Mouse (Mus musculus) thymus, adult 2 months (tissue): ENCODE results near the gene Spin4. TPM values are rescaled to one million over a fixed set of nuclear protein-coding genes. Genes with fewer than 3 reads are reported as not detected.
A peak's percentile ranks its signal among the peaks of the same experiment; 100 is the strongest.

Experiments
- DNase-seq: peaks from one replicate; pipeline ENCODE4 v3.0.0; 2021
- H3K27ac ChIP-seq: fragments of 200-500 bp; 2 replicates; pipeline ENCODE4 v1.5.1; 2012; ENCODE audit warnings: low read length, control low read depth; ENCODE audit not compliant: control insufficient read depth, insufficient read depth
- H3K27me3 ChIP-seq: fragments of 200-500 bp; 2 replicates; pipeline ENCODE4 v1.6.1; 2012; ENCODE audit warnings: mild to moderate bottlenecking, low read length, moderate library complexity, mixed read lengths; ENCODE audit not compliant: control insufficient read depth, insufficient read depth
- H3K36me3 ChIP-seq: fragments of 200-500 bp; 2 replicates; pipeline ENCODE4 v1.6.1; 2012; ENCODE audit warnings: mild to moderate bottlenecking, low read length, moderate library complexity; ENCODE audit not compliant: control insufficient read depth, insufficient read depth
- H3K4me1 ChIP-seq: fragments of 200-500 bp; replicated peaks from 2 replicates; pipeline ENCODE4 v1.6.1; 2012; ENCODE audit warnings: low read length; ENCODE audit not compliant: control insufficient read depth, insufficient read depth
- H3K4me3 ChIP-seq: fragments of 200-500 bp; 2 replicates; pipeline ENCODE4 v1.5.1; 2012; ENCODE audit warnings: mild to moderate bottlenecking, low read length, control low read depth, moderate library complexity; ENCODE audit not compliant: control insufficient read depth, insufficient read depth
- CTCF ChIP-seq: fragments of 200-500 bp; IDR thresholded peaks from 2 replicates; pipeline ENCODE4 v1.5.1; 2012; ENCODE audit warnings: mild to moderate bottlenecking, control low read depth, low read length, moderate library complexity, borderline replicate concordance; ENCODE audit not compliant: control insufficient read depth, poor library complexity, insufficient read depth; ENCODE audit errors: extremely low read depth
- POLR2A ChIP-seq: fragments of 200-500 bp; IDR thresholded peaks from 2 replicates; pipeline ENCODE4 v1.6.1; 2012; ENCODE audit warnings: mild to moderate bottlenecking, low read length, control low read depth, moderate library complexity; ENCODE audit not compliant: control insufficient read depth, poor library complexity, insufficient read depth; ENCODE audit errors: extremely low read depth
- WGBS: fragments of 180-500 bp; shearing (Covaris S2); methylation state at CpG from one replicate; pipeline ENCODE4 v1.1.7; 2018; 5-methylcytosine and 5-hydroxymethylcytosine counted together
- polyA plus RNA-seq: library from polyadenylated mRNA; depleted of rRNA; stranded (reverse); fragments of >200 nt; gene quantifications from 2 replicates; pipeline ENCODE4 v1.2.3, GENCODE M21; 2012; rRNA removed

Gene Spin4
- polyA plus RNA-seq, 1 experiment, result 0.19 TPM

GRCm38 (mm10) chrX:94990080-94990825 lies 36.2 kb downstream of the Spin4 start:
- peak overlapping the region; percentile 30 for H3K4me3 ChIP-seq
- TF ChIP-seq CTCF (no peak), POLR2A (no peak)
- no peak overlapping the region for H3K27ac ChIP-seq
- DNase-seq, result peak; percentile 1
- H3K36me3 ChIP-seq, result no peaks in the 10 kb centered on the region
- peaks cover 5% of the 10 kb centered on the region; the same call in 1 of the 2 replicates for H3K4me1 ChIP-seq
- WGBS, result 21% methylated on average over 29 of the region's 29 CpGs
- H3K27me3 ChIP-seq, result no peaks in the 10 kb centered on the region

Other genes starting within 250 kb of the Spin4 start
- 0.93 and 1.2 TPM in 2 replicates for gene Arhgef9, start 170.2 kb upstream of the Spin4 start, polyA plus RNA-seq